Mouse (Mus musculus) frontal cortex, postnatal 14 days (tissue): Measurements from ENCODE around the gene Apoa2.

Source experiments
- DNase-seq, 2 experiments: peaks; one replicate each; pipeline ENCODE4 v3.0.0; 2022; ENCODE audit warnings: low spot score in 2 of 2

The Apoa2 gene

GRCm38 (mm10) chr1:171224857-171225256 lies at the start of gene Apoa2:
TSS of gene Apoa2 (plus strand) at chr1:171225054.
- no peak for DNase-seq

- DNase-seq: no peak
Measured at GRCm38 (mm10) chr1:171179487-171180171, 45.2 kb upstream of the Apoa2 start.

GRCm38 (mm10) chr1:171183025-171183424 lies 41.8 kb upstream of the Apoa2 start:
- no peak for DNase-seq

GRCm38 (mm10) chr1:171183620-171184019 lies 41.2 kb upstream of the Apoa2 start:
- no peak for DNase-seq

GRCm38 (mm10) chr1:171184314-171184713 lies 40.5 kb upstream of the Apoa2 start:
- DNase-seq: no peak

- DNase-seq: no peak
Measured at GRCm38 (mm10) chr1:171185655-171186054, 39.2 kb upstream of the Apoa2 start.

GRCm38 (mm10) chr1:171187851-171188700 lies 36.8 kb upstream of the Apoa2 start:
- no peak for DNase-seq

GRCm38 (mm10) chr1:171189046-171189445 lies 35.8 kb upstream of the Apoa2 start:
- no peak for DNase-seq

- DNase-seq: no peak
Measured at GRCm38 (mm10) chr1:171189476-171190114, 35.3 kb upstream of the Apoa2 start.

- DNase-seq: no peak
Measured at GRCm38 (mm10) chr1:171190832-171191231, 34.0 kb upstream of the Apoa2 start.

- no peak for DNase-seq
Measured at GRCm38 (mm10) chr1:171192283-171192682, 32.6 kb upstream of the Apoa2 start.

GRCm38 (mm10) chr1:171193093-171193840 lies 31.6 kb upstream of the Apoa2 start:
- no peak for DNase-seq

GRCm38 (mm10) chr1:171193911-171194830 lies 30.7 kb upstream of the Apoa2 start:
- no peak for DNase-seq

GRCm38 (mm10) chr1:171195046-171195822 lies 29.6 kb upstream of the Apoa2 start:
- no peak for DNase-seq

- DNase-seq: peak in 1 of 2 experiments; percentile 60
Measured at GRCm38 (mm10) chr1:171195887-171196397, 28.9 kb upstream of the Apoa2 start, which contains the start of gene Pcp4l1. TSS of gene Pcp4l1 (minus strand) at chr1:171196268.

- DNase-seq: no peak
Measured at GRCm38 (mm10) chr1:171199532-171199931, 25.3 kb upstream of the Apoa2 start.

- DNase-seq: no peak
Measured at GRCm38 (mm10) chr1:171200769-171201168, 24.1 kb upstream of the Apoa2 start.

GRCm38 (mm10) chr1:171203471-171204248 lies 21.2 kb upstream of the Apoa2 start:
- no peak for DNase-seq

GRCm38 (mm10) chr1:171204249-171204644 lies 20.6 kb upstream of the Apoa2 start:
- no peak for DNase-seq
